In the genomic region with DNA sequence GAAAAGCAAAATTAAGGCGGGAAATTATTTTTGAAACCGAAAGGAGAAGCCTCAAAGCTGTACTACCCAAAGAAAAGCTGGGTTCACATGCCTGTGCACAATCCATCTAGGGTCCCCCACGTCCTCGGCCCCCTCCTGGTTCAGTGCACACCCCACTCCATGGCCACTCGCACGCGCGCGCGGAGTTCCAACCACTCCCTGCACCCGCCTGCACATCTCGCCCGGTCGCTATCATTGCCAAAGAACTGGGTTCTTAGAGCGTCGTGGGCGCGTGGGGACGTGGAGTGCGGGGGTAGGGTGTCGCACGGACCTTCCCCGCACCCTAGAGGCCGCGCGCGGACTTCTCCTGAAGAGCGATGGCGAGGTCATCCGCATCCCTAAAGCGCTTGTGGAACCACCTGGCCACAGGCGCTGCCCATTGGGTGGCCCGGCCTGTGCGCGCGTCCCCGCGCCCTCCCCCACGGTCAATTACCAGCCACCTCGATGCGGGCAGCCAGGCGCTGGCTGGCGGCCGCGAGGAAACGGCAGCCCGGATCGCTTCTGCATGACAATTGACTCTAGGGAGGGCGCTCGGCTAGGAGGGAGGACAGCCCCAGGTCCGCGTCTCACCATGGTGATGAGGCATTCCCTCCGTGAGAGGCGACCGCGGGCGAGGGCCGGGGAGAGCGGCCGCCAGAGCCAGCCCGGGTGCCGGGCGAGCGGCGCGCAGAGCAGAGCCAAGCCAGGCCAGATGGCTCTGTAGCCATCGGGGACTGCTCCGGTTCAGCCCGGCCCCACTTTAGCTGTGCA, we compare ENCODE assay signal across 8 mouse cellular contexts. TPM values are rescaled to one million over a fixed set of nuclear protein-coding genes. Genes with fewer than 3 reads are reported as not detected.
A peak's percentile ranks its signal among the peaks of the same experiment; 100 is the strongest.
DNase-seq lines count a peak whose midpoint lies in the region; ATAC-seq and TF ChIP-seq lines count a peak whose summit lies in the region.

No protein-coding gene starts in this region.

- no peak for TF ChIP-seq CTCF in heart, postnatal 0 days (IDR thresholded peaks at IDR 0.05; ENCODE audit: low read depth)

- peak overlapping the region; percentile 52 for H3K4me3 ChIP-seq in embryonic facial prominence, embryonic 15.5 days (replicated peaks)
- peak overlapping the region; percentile 58 for H3K4me3 ChIP-seq in heart, postnatal 0 days (ENCODE audit: low read depth, low read length)
- H3K4me3 ChIP-seq in megakaryocyte, embryonic 14.5 days (replicated peaks), result peak overlapping the region; percentile 89

- no peak overlapping the region for H3K27ac ChIP-seq in embryonic facial prominence, embryonic 15.5 days (replicated peaks)
- H3K27ac ChIP-seq in heart, postnatal 0 days (ENCODE audit: low read depth), result no peak overlapping the region

- WGBS in embryonic facial prominence, embryonic 15.5 days, result under 1% methylated on average over 69 of the region's 69 CpGs
- WGBS in heart, postnatal 0 days, result under 1% methylated on average over 66 of the region's 69 CpGs

- H3K36me3 ChIP-seq in embryonic facial prominence, embryonic 15.5 days, result no peaks in the 10 kb centered on the region
- no peaks in the 10 kb centered on the region for H3K36me3 ChIP-seq in heart, postnatal 0 days (replicated peaks; ENCODE audit: control insufficient read depth, insufficient read depth, low read length)
- H3K36me3 ChIP-seq in megakaryocyte, embryonic 14.5 days (replicated peaks; ENCODE audit: low read length), result no peaks in the 10 kb centered on the region

- peak; percentile 49 for ATAC-seq in embryonic facial prominence, embryonic 15.5 days (ENCODE audit: insufficient number of reproducible peaks, low FRiP score, low TSS enrichment, low read depth)
- ATAC-seq in heart, postnatal 0 days (ENCODE audit: insufficient read depth, low read depth), result peak; percentile 77

- H3K9ac ChIP-seq in embryonic facial prominence, embryonic 15.5 days, result peak overlapping the region; percentile 16
- peak overlapping the region; percentile 49 for H3K9ac ChIP-seq in heart, postnatal 0 days (replicated peaks; ENCODE audit: low read depth, low read length)

- TF ChIP-seq EP300 in heart, postnatal 0 days (IDR thresholded peaks at IDR 0.05; ENCODE audit: low read depth), result no peak

- no peaks in the 10 kb centered on the region for H3K9me3 ChIP-seq in embryonic facial prominence, embryonic 15.5 days (replicated peaks)
- H3K9me3 ChIP-seq in heart, postnatal 0 days (replicated peaks; ENCODE audit: control insufficient read depth, low read length), result no peaks in the 10 kb centered on the region
- H3K9me3 ChIP-seq in megakaryocyte, embryonic 14.5 days, result 0 out of 2 replicates have a peak, but pooled peaks cover 3% of the 10 kb centered on the region

- peaks cover 64% of the 10 kb centered on the region for H3K27me3 ChIP-seq in embryonic facial prominence, embryonic 15.5 days
- H3K27me3 ChIP-seq in heart, postnatal 0 days (ENCODE audit: control insufficient read depth, insufficient read depth, low read length), result peaks cover 24% of the 10 kb centered on the region
- H3K27me3 ChIP-seq in megakaryocyte, embryonic 14.5 days (replicated peaks), result peaks cover 65% of the 10 kb centered on the region

- DNase-seq in heart, adult 18-20 months, result peak; percentile 19 to 40
- no peak for DNase-seq in heart, adult 8-10 months (ENCODE audit: low spot score)
- DNase-seq in adrenal gland, postnatal 10 days, result peak; percentile 64
- no peak for DNase-seq in heart, postnatal 0 days (ENCODE audit: low spot score)
- peak; percentile 55 to 65 for DNase-seq in layer of hippocampus, postnatal 10 days (ENCODE audit: low spot score in 2 of 2)
- DNase-seq in right cerebral cortex, postnatal 25 days, result peak; percentile 42

- H3K4me1 ChIP-seq in embryonic facial prominence, embryonic 15.5 days, result peaks cover 12% of the 10 kb centered on the region
- H3K4me1 ChIP-seq in heart, postnatal 0 days (ENCODE audit: control insufficient read depth, insufficient read depth), result 0 out of 2 replicates have a peak, but pooled peaks cover 6% of the 10 kb centered on the region
- peaks cover 32% of the 10 kb centered on the region for H3K4me1 ChIP-seq in megakaryocyte, embryonic 14.5 days

- H3K4me2 ChIP-seq in embryonic facial prominence, embryonic 15.5 days (replicated peaks), result peak overlapping the region; percentile 99
- peak overlapping the region; percentile 87 for H3K4me2 ChIP-seq in heart, postnatal 0 days (ENCODE audit: low read depth, low read length)

RNA-seq across cellular contexts. Expression of gene Rnf220, which starts 12.4 kb away (rescaled TPM):
- total RNA-seq in heart, adult 18-20 months (2021), result 10 to 100 TPM; 32.6 to 36.1 TPM
- 10 to 100 TPM; 30.3 to 37.3 (median 31.9) TPM for total RNA-seq in heart, adult 8-10 months (2022)
- total RNA-seq in adrenal gland, postnatal 10 days (2021), result 10 to 100 TPM; 67.8 to 72.4 TPM
- 77.6 and 79.2 TPM in 2 replicates for polyA plus RNA-seq in embryonic facial prominence, embryonic 15.5 days (2015; fragmentation: Nextera tagmentation; extraction: Ambion mirVana)
- 42.6 and 62.3 TPM in 2 replicates for total RNA-seq in heart, postnatal 0 days (2014; rRNA removed; ENCODE audit: low replicate concordance)
- polyA plus RNA-seq in heart, postnatal 0 days (2015; fragmentation: Nextera tagmentation; extraction: Ambion mirVana), result 24.6 and 25.6 TPM in 2 replicates
- 100 to 1,000 TPM; 129 to 148 TPM for total RNA-seq in layer of hippocampus, postnatal 10 days (2021)
- polyA plus RNA-seq in megakaryocyte, embryonic 14.5 days (2012; ENCODE audit: insufficient read depth, low replicate concordance), result 37.4 and 38.2 TPM in 2 replicates

Comparison
In these comparisons a context has a peak if more than half of its experiments do, and no peak if none do; other contexts are left out.
1. DNase-seq: peak in heart, adult 18-20 months (2 of 2), adrenal gland, postnatal 10 days (single experiment), layer of hippocampus, postnatal 10 days (2 of 2) and right cerebral cortex, postnatal 25 days (single experiment); none in heart, adult 8-10 months (single experiment) and heart, postnatal 0 days (single experiment).
2. Peak in every context shown above with its lines, with median percentiles within 50 percentile points of each other: H3K4me3 ChIP-seq.